Mouse (Mus musculus) gastrocnemius, adult 8-10 months (tissue): ENCODE results near the gene Fgr. TPM values are rescaled to one million over a fixed set of nuclear protein-coding genes. Genes with fewer than 3 reads are reported as not detected.

ENCODE experiments used
- DNase-seq, 2 experiments: peaks; one replicate each; pipeline ENCODE4 v3.0.0; 2022; ENCODE audit warnings: low spot score in 2 of 2
- total RNA-seq, 4 experiments: library from RNA; stranded (reverse); gene quantifications; 2 replicates each; pipeline ENCODE4 v1.2.4; 2022

Gene Fgr
- total RNA-seq, 4 experiments from 2014 or later: not detected

GRCm38 (mm10) chr4:133014896-133015709 lies 41.2 kb downstream of the Fgr start:
- DNase-seq: no peak

- peak in 1 of 2 experiments; percentile 51 for DNase-seq
Observed at GRCm38 (mm10) chr4:133015710-133016651, 42.1 kb downstream of the Fgr start.

- no peak for DNase-seq
Observed at GRCm38 (mm10) chr4:133016677-133017415, 43.0 kb downstream of the Fgr start.

- DNase-seq: no peak
Observed at GRCm38 (mm10) chr4:133017597-133018262, 43.8 kb downstream of the Fgr start.

- DNase-seq: no peak
Observed at GRCm38 (mm10) chr4:133018263-133018798, 44.4 kb downstream of the Fgr start.

GRCm38 (mm10) chr4:133020721-133021120 lies 46.8 kb downstream of the Fgr start:
- DNase-seq: no peak

- DNase-seq: no peak
Observed at GRCm38 (mm10) chr4:133021181-133021671, 47.3 kb downstream of the Fgr start.

GRCm38 (mm10) chr4:133022217-133022616 lies 48.3 kb downstream of the Fgr start:
- DNase-seq: no peak

- DNase-seq: no peak
Observed at GRCm38 (mm10) chr4:133022954-133023635, 49.2 kb downstream of the Fgr start.

- DNase-seq: no peak
Observed at GRCm38 (mm10) chr4:133023636-133024035, 49.7 kb downstream of the Fgr start.

- DNase-seq: no peak
Observed at GRCm38 (mm10) chr4:133024404-133024803, 50.5 kb downstream of the Fgr start.

- DNase-seq: peak in 1 of 2 experiments; percentile 69
Observed at GRCm38 (mm10) chr4:133024969-133025685, 51.2 kb downstream of the Fgr start.

GRCm38 (mm10) chr4:133026272-133026671 lies 52.4 kb downstream of the Fgr start:
- no peak for DNase-seq

GRCm38 (mm10) chr4:133026826-133027375 lies 53.0 kb downstream of the Fgr start:
- DNase-seq: no peak

GRCm38 (mm10) chr4:133027721-133028120 lies 53.8 kb downstream of the Fgr start:
- no peak for DNase-seq

- DNase-seq: no peak
Observed at GRCm38 (mm10) chr4:133028193-133028592, 54.3 kb downstream of the Fgr start.

GRCm38 (mm10) chr4:133028875-133029274 lies 55.0 kb downstream of the Fgr start:
- no peak for DNase-seq

- no peak for DNase-seq
Observed at GRCm38 (mm10) chr4:133032410-133033095, 58.7 kb downstream of the Fgr start.
